Mouse (Mus musculus): ENCODE measurements at regions not wholly inside any gene's neighbourhood (a gene's known extent, or its start where the extent isn't known, plus 50 kb on each side); places are given as distances from the start of the nearest gene placed in this dataset.
"Not testable (repeated sequence)": the region's sequence is repeated elsewhere in the genome, so short reads cannot be mapped to it uniquely, and the experiment has no call there.

- not testable (repeated sequence) for DNase-seq (ENCODE audit: low read depth)
Observed at GRCm38 (mm10) chr8:54239106-54239505, 161.7 kb downstream of the Vegfc start.

GRCm38 (mm10) chr8:54255434-54255833 is 178.0 kb downstream of the Vegfc start:
- DNase-seq (ENCODE audit: low read depth) = no peak

GRCm38 (mm10) chr8:54270110-54270509 is 192.7 kb downstream of the Vegfc start:
- no peak for DNase-seq (ENCODE audit: low read depth)

GRCm38 (mm10) chr8:54273080-54273479 is 195.7 kb downstream of the Vegfc start:
- no peak for DNase-seq (ENCODE audit: low read depth)

- peak; percentile 36 for DNase-seq (ENCODE audit: low read depth)
Observed at GRCm38 (mm10) chr8:54275487-54275886, 198.1 kb downstream of the Vegfc start.
